Mouse (Mus musculus) E14TG2a.4 (cell line): Measurements from ENCODE around the gene Igfbp2.

ENCODE experiments used
- CTCF ChIP-seq: conservative IDR thresholded peaks from 2 replicates; pipeline ENCODE4 v1.5.1; 2014; ENCODE audit warnings: low read length
- NANOG ChIP-seq: IDR thresholded peaks from 2 replicates; pipeline ENCODE4 v1.6.1; 2014; ENCODE audit warnings: borderline replicate concordance, low read length, mixed read lengths
- POU5F1 ChIP-seq: IDR thresholded peaks from 2 replicates; pipeline ENCODE4 v1.6.1; 2014; ENCODE audit warnings: low read length, borderline replicate concordance

GRCm38 (mm10) chr1:72870615-72871336, 46.5 kb downstream of the Igfbp2 start:
- TF ChIP-seq CTCF (no peak), NANOG (no peak), POU5F1 (no peak)
